Mouse (Mus musculus): ENCODE data around the gene Dram2.

Gene Dram2

DNA sequence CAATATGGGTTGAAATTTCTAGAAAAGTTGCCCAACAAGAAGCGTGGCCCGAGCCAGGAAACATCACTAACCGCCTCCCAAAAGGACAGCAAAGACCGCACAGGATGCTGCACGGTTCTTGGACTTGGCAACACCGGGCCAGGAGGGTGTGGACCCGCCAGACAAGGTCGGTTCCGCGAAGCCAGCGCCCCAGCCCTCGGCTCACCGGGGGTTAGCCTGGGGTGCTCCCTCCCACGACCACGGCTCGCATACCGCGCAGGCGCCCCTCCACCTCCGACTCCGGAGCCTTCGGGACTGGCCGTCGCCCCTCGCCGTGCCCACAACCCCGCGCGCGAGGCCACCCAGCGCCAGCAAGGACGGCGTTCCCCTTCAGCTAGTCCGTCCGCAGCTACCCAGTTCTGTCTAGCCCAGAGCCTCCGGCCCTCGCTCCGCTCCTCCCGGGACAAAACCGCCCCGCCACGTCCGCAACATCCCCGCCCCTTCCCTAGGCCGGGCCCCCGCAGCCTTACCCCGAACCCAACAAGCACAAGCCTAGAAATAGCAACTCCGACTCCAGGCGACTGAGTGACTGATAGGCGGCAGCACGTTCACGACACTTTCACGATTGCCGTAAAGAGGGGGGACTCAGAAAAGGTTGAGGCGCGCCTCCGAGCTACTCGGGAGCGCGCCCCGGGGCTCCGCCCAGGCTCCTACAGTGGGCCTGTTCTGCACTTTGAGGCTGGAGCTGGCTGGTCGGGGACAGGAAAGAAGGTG, at the start of gene Dram2, which contains the start of gene Cept1:
TSS of gene Dram2 (plus strand) at position 628 of the 753 bp plus-strand sequence.
TSS of gene Cept1 (minus strand) at position 632 of the 753 bp plus-strand sequence.
- peak; percentile 42; the same call in 1 of the 2 replicates for TF ChIP-seq GATA4 (IDR thresholded peaks at IDR 0.05; ENCODE audit: insufficient replicate concordance, low read length)

GRCm38 (mm10) chr3:106500510-106500909, 47.1 kb upstream of the Dram2 start:
- TF ChIP-seq GATA4 (IDR thresholded peaks at IDR 0.05; ENCODE audit: insufficient replicate concordance, low read length): peak; percentile 61; the same call in 1 of the 2 replicates

GRCm38 (mm10) chr3:106502892-106503291, 44.7 kb upstream of the Dram2 start:
- no peak for TF ChIP-seq GATA4 (IDR thresholded peaks at IDR 0.05; ENCODE audit: insufficient replicate concordance, low read length)

GRCm38 (mm10) chr3:106510669-106511068, 36.9 kb upstream of the Dram2 start:
- no peak for TF ChIP-seq GATA4 (IDR thresholded peaks at IDR 0.05; ENCODE audit: insufficient replicate concordance, low read length)

- no peak for TF ChIP-seq GATA4 (IDR thresholded peaks at IDR 0.05; ENCODE audit: insufficient replicate concordance, low read length)
Observed at GRCm38 (mm10) chr3:106515016-106515415, 32.6 kb upstream of the Dram2 start.

GRCm38 (mm10) chr3:106522730-106523129, 24.9 kb upstream of the Dram2 start:
- TF ChIP-seq GATA4 (IDR thresholded peaks at IDR 0.05; ENCODE audit: insufficient replicate concordance, low read length): no peak

GRCm38 (mm10) chr3:106526411-106526810, 21.2 kb upstream of the Dram2 start:
- TF ChIP-seq GATA4 (IDR thresholded peaks at IDR 0.05; ENCODE audit: insufficient replicate concordance, low read length): no peak

DNA sequence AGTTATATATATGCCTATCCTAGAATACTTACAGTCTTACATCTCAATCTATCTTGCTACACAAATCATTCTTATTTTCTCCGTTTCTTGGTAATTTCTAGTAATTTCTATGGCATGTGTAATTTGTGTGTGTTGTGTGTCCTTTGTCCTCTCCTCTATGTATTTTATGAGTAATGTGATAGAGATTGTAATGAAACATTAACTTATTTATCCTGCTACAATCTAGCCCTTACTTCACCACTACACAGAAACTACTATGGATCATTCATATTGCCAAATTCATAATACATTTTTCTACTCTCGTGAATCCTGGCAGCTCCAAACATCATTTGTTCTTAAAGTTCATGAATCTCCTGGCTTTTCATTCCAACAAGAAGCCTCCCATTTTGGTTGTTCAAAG, 19.6 kb upstream of the Dram2 start:
- TF ChIP-seq GATA4 (IDR thresholded peaks at IDR 0.05; ENCODE audit: insufficient replicate concordance, low read length): no peak

- no peak for TF ChIP-seq GATA4 (IDR thresholded peaks at IDR 0.05; ENCODE audit: insufficient replicate concordance, low read length)
Observed at GRCm38 (mm10) chr3:106533277-106533676, 14.3 kb upstream of the Dram2 start.

- peak; percentile 56; the same call in 1 of the 2 replicates for TF ChIP-seq GATA4 (IDR thresholded peaks at IDR 0.05; ENCODE audit: insufficient replicate concordance, low read length)
Observed at GRCm38 (mm10) chr3:106544721-106545316, 2.8 kb upstream of the Dram2 start.

DNA sequence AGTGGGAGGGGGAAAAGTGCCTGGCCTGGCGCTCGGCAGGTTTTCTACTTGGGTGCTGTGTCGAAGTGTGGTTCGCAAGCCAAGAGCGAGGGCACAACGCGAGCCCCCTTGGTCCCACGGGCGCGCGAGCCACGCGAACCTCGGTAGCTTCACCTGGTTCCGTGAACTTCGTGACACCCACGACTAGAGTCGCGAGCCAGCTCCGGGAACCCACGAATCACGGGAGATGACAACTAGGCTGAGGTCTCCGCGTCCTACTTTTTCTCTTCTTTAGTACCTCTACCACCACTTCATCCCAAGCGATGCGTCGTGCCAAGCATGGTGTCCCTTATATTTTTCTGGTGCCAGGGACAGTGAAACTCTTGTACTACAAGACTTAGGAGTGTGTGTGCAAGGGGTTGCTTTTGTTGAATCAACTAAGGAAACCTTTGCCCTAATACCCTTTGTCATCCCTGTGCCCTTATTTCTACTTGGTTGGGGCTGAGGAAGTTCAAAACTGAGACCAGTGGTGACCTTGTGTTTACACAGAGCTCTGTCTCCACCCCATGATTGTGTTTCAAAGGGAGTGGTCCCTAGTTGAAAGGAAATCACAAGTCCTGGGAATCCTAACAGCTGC, 434 bp downstream of the Dram2 start:
- TF ChIP-seq GATA4 (IDR thresholded peaks at IDR 0.05; ENCODE audit: insufficient replicate concordance, low read length): no peak; the same call in 1 of the 2 replicates

DNA sequence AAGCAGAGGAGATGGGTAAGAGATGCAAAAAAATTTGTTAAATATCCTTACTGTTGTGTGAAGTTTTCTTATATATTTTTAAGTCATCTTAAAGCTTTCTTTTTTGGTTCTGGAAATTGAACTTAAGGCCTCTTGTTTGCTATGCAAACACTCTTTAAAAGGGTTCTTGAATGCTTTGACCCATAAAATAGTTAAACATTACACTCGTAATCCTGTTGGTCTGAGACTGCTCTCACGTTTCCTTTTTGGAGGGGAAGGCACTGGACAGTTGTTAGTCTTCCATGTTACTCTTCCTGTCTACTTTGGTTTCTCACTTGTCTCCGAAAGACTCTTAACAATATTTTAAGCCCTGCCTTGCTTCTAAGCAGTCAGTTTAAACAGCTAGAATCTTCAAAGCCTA, 1.4 kb downstream of the Dram2 start:
- no peak for TF ChIP-seq GATA4 (IDR thresholded peaks at IDR 0.05; ENCODE audit: insufficient replicate concordance, low read length)

- no peak for TF ChIP-seq GATA4 (IDR thresholded peaks at IDR 0.05; ENCODE audit: insufficient replicate concordance, low read length)
Observed at GRCm38 (mm10) chr3:106553411-106553810, 5.8 kb downstream of the Dram2 start.

GRCm38 (mm10) chr3:106555743-106556250, 8.2 kb downstream of the Dram2 start:
- no peak for TF ChIP-seq GATA4 (IDR thresholded peaks at IDR 0.05; ENCODE audit: insufficient replicate concordance, low read length)

DNA sequence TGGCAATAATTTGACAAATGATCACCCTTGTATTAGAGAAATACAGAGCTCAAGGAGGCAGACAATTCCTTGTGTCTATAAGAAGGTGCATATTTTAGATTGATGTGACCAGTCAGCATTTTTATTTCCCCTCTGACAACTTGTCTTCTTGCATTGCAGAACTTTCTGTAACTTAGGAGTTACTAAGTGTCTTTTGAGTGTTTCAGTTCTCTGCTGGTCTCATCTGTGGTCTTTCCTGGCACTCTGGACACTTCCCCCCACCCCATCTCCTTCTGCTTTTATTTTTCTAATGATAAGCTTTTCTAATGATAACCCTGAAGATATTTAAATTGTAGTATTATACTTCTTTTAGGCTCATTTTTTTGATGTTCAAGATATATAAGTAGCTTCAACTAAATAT, 10.7 kb downstream of the Dram2 start:
- TF ChIP-seq GATA4 (IDR thresholded peaks at IDR 0.05; ENCODE audit: insufficient replicate concordance, low read length): no peak

GRCm38 (mm10) chr3:106565876-106566275, 18.3 kb downstream of the Dram2 start:
- no peak; the same call in 1 of the 2 replicates for TF ChIP-seq GATA4 (IDR thresholded peaks at IDR 0.05; ENCODE audit: insufficient replicate concordance, low read length)
